Mouse (Mus musculus) embryonic fibroblast, embryonic 13.5 days (primary cell): ENCODE results near the gene Mink1. TPM values are rescaled to one million over a fixed set of nuclear protein-coding genes. Genes with fewer than 3 reads are reported as not detected.
"Not testable (repeated sequence)": the region's sequence is repeated elsewhere in the genome, so short reads cannot be mapped to it uniquely, and the experiment has no call there.

Experiments used
- H3K27ac ChIP-seq: 2 replicates; pipeline ENCODE4 v1.5.1; 2012; ENCODE audit warnings: low read length, control low read depth, inconsistent platforms; ENCODE audit not compliant: insufficient read depth
- H3K4me1 ChIP-seq: 2 replicates; pipeline ENCODE4 v1.6.1; 2011; ENCODE audit warnings: low read length; ENCODE audit not compliant: control insufficient read depth, insufficient read depth
- H3K4me3 ChIP-seq: 2 replicates; pipeline ENCODE4 v1.5.1; 2011; ENCODE audit warnings: mild to moderate bottlenecking, control low read depth, low read length; ENCODE audit not compliant: insufficient read depth
- CTCF ChIP-seq: IDR thresholded peaks from 2 replicates; pipeline ENCODE4 v1.5.1; 2011; ENCODE audit warnings: mild to moderate bottlenecking, control low read depth, low read length, moderate library complexity, borderline replicate concordance; ENCODE audit not compliant: insufficient read depth
- POLR2A ChIP-seq: IDR thresholded peaks from 2 replicates; pipeline ENCODE4 v1.6.1; 2011; ENCODE audit warnings: low read depth, mild to moderate bottlenecking, control low read depth, low read length, moderate library complexity
- polyA plus RNA-seq: library from polyadenylated mRNA; stranded (reverse); fragments of >200 nt; gene quantifications from 2 replicates; pipeline ENCODE4 v1.2.4, GENCODE M21; 2011; ENCODE audit warnings: low read depth; ENCODE audit not compliant: missing spikeins, insufficient read length

Mink1 gene
- polyA plus RNA-seq, 1 experiment, result 36.2 TPM

DNA sequence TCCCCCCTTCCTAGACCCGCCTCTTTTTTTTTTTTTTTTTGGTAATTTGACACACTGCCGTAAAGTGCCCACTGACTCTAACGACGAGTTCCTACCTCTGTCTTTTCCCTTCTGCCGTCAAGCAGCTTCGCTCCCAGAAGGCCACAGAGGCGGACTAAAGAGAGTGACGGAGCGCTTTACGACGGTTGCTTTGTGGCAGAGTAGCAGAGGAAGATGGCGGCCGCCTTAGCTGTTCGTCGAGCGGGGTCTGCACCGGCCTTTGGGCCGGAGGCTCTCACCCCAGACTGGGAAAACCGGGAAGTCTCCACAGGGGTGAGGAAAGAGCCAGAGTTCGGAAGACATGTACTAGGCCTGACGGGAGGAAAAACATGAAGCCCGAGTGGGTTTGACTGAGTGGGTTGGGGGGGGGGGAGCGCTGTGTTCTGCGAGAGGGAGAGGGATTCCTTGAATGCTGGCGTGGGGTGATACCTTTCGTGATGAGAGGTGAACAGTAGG is 37.5 kb upstream of the Mink1 start, which contains the start of gene Psmb6:
TSS of gene Psmb6 (plus strand) at position 184 of the 495 bp plus-strand sequence.
- H3K27ac ChIP-seq, result no peak within 1 kb of the TSS

DNA sequence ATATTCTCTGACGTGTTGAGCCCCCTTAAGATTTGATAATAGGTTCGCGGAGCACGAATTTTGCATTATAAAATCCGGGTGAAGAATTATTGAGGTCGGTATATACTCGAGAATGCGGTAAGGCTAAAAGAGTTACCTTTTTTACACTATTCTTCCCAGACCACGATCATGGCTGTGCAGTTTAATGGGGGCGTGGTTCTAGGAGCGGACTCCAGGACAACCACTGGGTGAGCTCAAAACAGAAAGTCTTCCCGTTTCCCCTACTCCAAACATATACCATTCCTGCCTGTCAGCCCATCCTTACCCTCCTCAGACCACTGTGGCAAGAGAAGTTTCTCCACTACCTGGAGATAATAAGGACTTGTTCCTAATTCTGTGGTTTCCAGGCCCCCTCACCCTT is 37.0 kb upstream of the Mink1 start:
- TF ChIP-seq POLR2A (no peak), CTCF (no peak)
- H3K4me3 ChIP-seq, result peak overlapping the region; percentile 97
- 0 out of 2 replicates have a peak, but pooled peaks cover 5% of the 10 kb centered on the region for H3K4me1 ChIP-seq
- H3K27ac ChIP-seq, result no peak overlapping the region

More for the DNA sequence above, 37.5 kb upstream of the Mink1 start, which contains the start of gene Psmb6:
- H3K4me1 ChIP-seq, result 0 out of 2 replicates have a peak, but pooled peaks cover 5% of the 10 kb centered on the region
- peak within 1 kb of the TSS; percentile 97 for H3K4me3 ChIP-seq
- TF ChIP-seq POLR2A (peak; percentile 69), CTCF (no peak)

DNA sequence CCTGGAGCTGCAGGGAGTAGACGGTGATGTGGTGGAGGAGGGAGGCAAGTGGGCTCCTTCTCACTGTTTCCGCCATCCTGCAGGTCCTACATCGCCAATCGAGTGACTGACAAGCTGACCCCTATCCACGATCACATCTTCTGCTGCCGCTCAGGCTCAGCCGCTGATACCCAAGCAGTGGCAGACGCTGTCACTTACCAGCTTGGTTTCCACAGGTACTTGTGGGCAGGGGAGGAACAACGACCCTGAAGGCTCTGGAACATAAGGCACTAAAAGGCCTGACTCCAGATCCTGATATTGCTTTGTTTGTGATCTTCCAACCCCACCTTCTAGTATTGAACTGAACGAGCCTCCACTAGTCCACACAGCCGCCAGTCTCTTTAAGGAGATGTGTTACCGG is 36.5 kb upstream of the Mink1 start:
- H3K4me1 ChIP-seq, result 0 out of 2 replicates have a peak, but pooled peaks cover 5% of the 10 kb centered on the region
- peak overlapping the region; percentile 97 for H3K4me3 ChIP-seq
- H3K27ac ChIP-seq, result no peak overlapping the region
- TF ChIP-seq POLR2A (no peak), CTCF (no peak)

DNA sequence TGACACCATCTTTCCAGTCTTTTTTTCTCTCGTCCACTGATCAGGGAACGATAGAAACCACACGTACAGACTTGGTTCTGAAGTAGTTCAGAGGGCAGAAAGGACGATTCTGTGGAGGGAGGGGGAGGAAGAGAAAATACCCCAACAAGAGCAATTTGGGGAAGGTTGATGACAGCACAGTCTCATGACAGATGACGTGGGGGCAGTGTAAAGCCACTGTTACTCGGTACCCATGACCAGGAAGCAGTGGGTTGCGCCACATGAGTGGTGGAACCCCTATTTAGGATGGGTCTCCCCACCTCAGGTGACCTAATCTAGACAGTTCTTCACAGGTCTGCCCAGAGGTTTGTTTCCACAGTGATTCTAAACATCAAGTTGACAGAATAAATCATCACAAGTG is 34.1 kb upstream of the Mink1 start:
- 0 out of 2 replicates have a peak, but pooled peaks cover 5% of the 10 kb centered on the region for H3K4me1 ChIP-seq
- H3K4me3 ChIP-seq, result no peak overlapping the region
- TF ChIP-seq POLR2A (0 out of 2 replicates have a peak, but pooled peaks have one; percentile 5), CTCF (no peak)
- H3K27ac ChIP-seq, result no peak overlapping the region

DNA sequence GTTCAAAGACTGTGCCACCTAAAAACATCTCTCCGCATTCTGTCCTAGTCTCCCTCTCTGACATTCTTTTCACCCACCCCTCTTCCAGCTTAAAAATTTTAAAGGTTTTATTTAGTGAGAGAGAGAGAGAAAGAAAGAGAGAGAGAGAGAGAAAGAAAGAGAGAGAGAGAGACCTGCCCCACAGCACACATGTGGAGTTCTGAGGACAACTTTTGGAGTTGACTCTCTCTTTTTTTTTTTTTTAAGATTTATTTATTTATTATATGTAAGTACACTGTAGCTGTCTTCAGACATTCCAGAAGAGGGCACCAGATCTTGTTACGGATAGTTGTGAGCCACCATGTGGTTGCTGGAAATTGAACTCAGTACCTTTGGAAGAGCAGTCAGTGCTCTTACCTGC is 31.6 kb upstream of the Mink1 start:
- H3K4me3 ChIP-seq, H3K4me1 ChIP-seq, H3K27ac ChIP-seq: not testable (repeated sequence)

DNA sequence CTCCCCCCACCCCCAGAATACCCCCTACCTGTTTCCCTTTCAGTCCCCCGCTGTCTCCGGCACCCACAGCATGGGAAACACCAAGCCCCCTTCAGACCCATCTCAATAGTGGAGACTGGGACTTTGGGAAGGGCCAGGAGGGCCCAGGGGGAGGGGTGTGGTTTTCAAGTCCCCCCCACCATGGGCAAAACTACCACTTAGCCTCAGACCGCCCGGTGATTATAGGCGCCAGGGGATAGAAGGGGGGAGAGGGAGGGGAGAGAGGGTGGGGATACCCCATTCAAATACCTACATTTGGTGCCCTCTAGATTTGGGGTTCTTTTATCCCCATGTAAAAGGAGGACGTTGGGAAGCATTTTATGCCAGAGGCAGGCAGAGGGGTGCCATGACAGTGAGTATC is 29.8 kb upstream of the Mink1 start, which contains the start of gene Gm40193:
TSS of gene Gm40193 (minus strand) at position 101 of the 400 bp plus-strand sequence.
- Histone ChIP-seq H3K4me3 (no peak within 1 kb of the TSS), H3K27ac (no peak within 1 kb of the TSS), H3K4me1 (no peaks in the 10 kb centered on the region)
- no peak for TF ChIP-seq POLR2A

DNA sequence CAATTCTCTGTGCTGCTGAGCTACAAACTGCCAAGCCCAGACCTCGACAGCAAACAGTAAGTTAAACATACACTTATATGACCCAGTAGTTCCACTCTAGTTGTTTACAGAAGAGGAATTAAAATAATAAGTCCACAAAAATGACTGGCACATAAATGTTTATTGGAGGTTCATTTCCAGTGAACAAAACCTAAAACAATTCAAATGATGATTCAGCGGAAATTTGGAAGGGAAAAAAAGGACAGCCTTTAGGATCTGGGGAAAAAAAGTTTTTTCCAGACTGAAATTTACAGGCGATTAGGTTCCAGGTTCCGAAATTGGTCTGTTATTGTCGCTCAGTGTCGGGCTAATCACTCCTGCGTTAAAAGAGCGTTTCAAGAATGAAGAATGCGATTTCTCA is 23.3 kb upstream of the Mink1 start:
- no peak for TF ChIP-seq CTCF
- TF ChIP-seq POLR2A, result no peak
- peak overlapping the region; percentile 52 for H3K4me3 ChIP-seq
- peak overlapping the region; percentile 47; the same call in 1 of the 2 replicates for H3K27ac ChIP-seq
- H3K4me1 ChIP-seq, result 0 out of 2 replicates have a peak, but pooled peaks cover 5% of the 10 kb centered on the region

DNA sequence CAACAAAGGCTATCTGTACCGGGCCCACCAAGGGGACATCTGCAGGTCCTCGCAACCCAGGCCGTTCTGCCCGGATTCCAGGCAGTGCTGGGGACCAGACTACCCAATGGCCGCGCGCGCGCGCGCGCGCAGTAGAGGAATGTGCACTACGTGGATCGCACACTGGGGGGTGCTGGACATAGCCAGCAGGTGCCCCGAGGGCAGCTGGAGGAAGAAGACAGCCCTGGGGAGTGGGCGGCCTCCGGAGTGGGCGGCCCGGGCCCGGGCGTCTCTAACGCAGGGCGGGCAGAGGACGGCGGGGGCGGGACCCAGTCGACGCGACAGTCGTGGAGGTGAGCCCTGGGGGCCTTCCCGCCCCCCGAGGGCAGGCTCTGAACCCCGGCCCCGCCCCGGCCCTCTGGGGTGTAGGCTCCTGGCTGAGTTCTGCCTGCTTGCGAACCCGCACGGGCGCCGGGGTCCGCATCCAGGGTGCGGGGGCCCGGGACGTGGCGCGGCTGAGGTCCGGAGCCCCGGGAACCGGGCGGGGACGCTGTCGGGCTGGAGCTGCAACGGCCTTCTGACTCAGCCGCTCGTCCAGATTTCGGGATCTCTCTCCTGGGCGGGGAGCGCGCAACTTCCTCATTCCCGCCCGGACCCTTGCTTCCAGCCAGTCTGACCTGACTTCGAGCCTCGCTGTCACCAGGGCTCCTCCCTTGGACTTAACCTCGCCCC is 22.6 kb upstream of the Mink1 start, which contains the start of gene Pld2:
TSS of gene Pld2 (plus strand) at position 188 of the 711 bp plus-strand sequence.
- TF ChIP-seq POLR2A (peak; percentile 61), CTCF (peak; percentile 61; the same call in 1 of the 2 replicates)
- H3K4me3 ChIP-seq, result peak within 1 kb of the TSS; percentile 52
- peak within 1 kb of the TSS; percentile 47; the same call in 1 of the 2 replicates for H3K27ac ChIP-seq
- H3K4me1 ChIP-seq, result 0 out of 2 replicates have a peak, but pooled peaks cover 5% of the 10 kb centered on the region

DNA sequence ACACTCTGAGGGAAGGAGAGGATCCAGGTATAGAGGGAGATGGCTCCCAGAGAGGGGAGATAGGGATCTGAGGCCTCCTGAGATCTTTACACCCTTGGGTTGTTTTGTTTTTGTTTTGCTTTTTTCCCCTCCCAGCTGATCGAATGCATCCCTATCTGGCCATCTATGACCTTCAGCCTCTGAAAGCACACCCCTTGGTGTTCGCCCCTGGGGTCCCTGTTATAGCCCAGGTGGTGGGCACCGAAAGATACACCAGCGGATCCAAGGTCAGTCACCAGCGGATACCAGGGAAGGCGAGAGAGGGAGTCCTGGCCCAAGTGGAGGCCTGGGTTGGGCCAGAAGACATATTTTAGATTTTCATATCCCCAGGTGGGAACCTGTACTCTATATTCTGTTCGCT is 21.8 kb upstream of the Mink1 start:
- Histone ChIP-seq H3K27ac (no peak overlapping the region), H3K4me1 (0 out of 2 replicates have a peak, but pooled peaks cover 5% of the 10 kb centered on the region), H3K4me3 (peak overlapping the region; percentile 52)
- TF ChIP-seq CTCF, result no peak
- no peak for TF ChIP-seq POLR2A

DNA sequence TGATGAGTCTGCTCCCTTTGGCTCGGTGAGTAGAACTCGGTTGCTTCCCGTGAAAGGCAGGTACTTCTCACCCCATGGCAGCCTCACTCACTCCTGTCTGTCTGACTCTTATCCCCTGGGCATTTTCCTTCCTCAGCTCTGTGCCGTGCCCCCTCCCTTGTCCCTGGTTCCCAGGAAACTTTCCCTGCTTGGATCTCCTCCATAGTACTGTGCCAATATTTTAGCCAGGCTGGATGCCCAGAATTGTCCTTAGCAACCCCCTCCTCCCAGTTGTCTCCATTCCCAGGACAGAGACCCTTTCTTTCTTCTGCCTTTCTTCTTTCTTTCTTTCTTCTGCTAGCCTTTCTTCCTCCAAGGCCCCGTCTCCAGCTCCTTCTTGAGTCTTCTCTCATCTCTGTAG is 21.3 kb upstream of the Mink1 start:
- H3K27ac ChIP-seq, result no peak overlapping the region
- 0 out of 2 replicates have a peak, but pooled peaks cover 5% of the 10 kb centered on the region for H3K4me1 ChIP-seq
- no peak for TF ChIP-seq CTCF
- TF ChIP-seq POLR2A, result no peak
- H3K4me3 ChIP-seq, result peak overlapping the region; percentile 52; the same call in 1 of the 2 replicates
